ENCODE assay signal across 14 mouse cellular contexts in the genomic region with DNA sequence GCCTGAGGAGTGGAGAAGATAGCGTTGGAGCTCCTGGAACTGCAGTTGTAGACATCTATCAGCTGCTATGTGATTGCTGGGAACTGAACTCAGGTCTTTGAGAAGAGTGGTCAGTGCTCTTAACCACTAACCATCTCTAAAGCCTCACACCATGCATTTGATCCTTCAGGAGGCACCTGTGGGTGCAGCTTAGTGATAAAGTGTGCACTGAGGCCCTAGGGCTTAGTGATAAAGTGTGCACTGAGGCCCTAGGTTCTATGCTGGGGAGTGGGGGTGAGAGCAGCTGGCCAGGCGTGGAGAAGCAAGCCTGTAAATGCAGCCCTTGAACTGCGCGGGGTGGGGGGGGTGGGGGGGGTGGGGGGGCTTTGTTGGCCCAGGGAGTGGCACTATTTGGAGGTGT. TPM values are rescaled to one million over a fixed set of nuclear protein-coding genes. Genes with fewer than 3 reads are reported as not detected.
DNase-seq lines count a peak whose midpoint lies in the region; ATAC-seq and TF ChIP-seq lines count a peak whose summit lies in the region.
"Had no signal": no experiment of that assay in that cellular context is flagged by ENCODE, and none has a peak within 500 bp of the region (broad histone marks: within the 10 kb centered on the region; RNA-seq: fewer than 3 reads in every experiment).

No protein-coding gene starts in this region.

- H3K4me3 ChIP-seq in heart, adult 2 months, result no peak overlapping the region
- no peak overlapping the region for H3K4me3 ChIP-seq in midbrain, embryonic 13.5 days (replicated peaks)
- no peak overlapping the region for H3K4me3 ChIP-seq in midbrain, postnatal 0 days (ENCODE audit: low read depth, low read length)
- H3K4me3 ChIP-seq in liver, embryonic 13.5 days (replicated peaks), result peak overlapping the region; percentile 18
- H3K4me3 ChIP-seq: embryonic facial prominence, embryonic 12.5 days; kidney, embryonic 15.5 days; midbrain, embryonic 15.5 days had no signal

- no peaks in the 10 kb centered on the region for H3K9me3 ChIP-seq in midbrain, embryonic 13.5 days
- no peaks in the 10 kb centered on the region for H3K9me3 ChIP-seq in midbrain, postnatal 0 days (ENCODE audit: low read length)
- H3K9me3 ChIP-seq in liver, embryonic 13.5 days (replicated peaks), result no peaks in the 10 kb centered on the region
- H3K9me3 ChIP-seq: embryonic facial prominence, embryonic 12.5 days; kidney, embryonic 15.5 days; midbrain, embryonic 15.5 days had no signal

- H3K9ac ChIP-seq in heart, adult 2 months (ENCODE audit: low read depth, low read length), result no peak overlapping the region
- no peak overlapping the region for H3K9ac ChIP-seq in midbrain, embryonic 13.5 days (replicated peaks)
- no peak overlapping the region for H3K9ac ChIP-seq in midbrain, postnatal 0 days (replicated peaks; ENCODE audit: low read length, poor library complexity, severe bottlenecking)
- H3K9ac ChIP-seq in liver, embryonic 13.5 days, result peak overlapping the region; percentile 45
- H3K9ac ChIP-seq: embryonic facial prominence, embryonic 12.5 days; kidney, embryonic 15.5 days; midbrain, embryonic 15.5 days had no signal

- peaks cover 8% of the 10 kb centered on the region for H3K4me1 ChIP-seq in heart, adult 2 months (ENCODE audit: control insufficient read depth, insufficient read depth, low read length)
- H3K4me1 ChIP-seq in midbrain, embryonic 13.5 days (replicated peaks), result peaks cover 4% of the 10 kb centered on the region; the same call in 1 of the 2 replicates
- no peaks in the 10 kb centered on the region for H3K4me1 ChIP-seq in midbrain, postnatal 0 days (ENCODE audit: insufficient read depth, low read length)
- H3K4me1 ChIP-seq in liver, embryonic 13.5 days (replicated peaks), result peaks cover 95% of the 10 kb centered on the region
- H3K4me1 ChIP-seq: embryonic facial prominence, embryonic 12.5 days; midbrain, embryonic 15.5 days had no signal

- H3K27ac ChIP-seq in heart, adult 2 months, result peak overlapping the region; percentile 4; the same call in 1 of the 2 replicates
- H3K27ac ChIP-seq in midbrain, embryonic 13.5 days, result 0 out of 2 replicates have a peak overlapping the region, but pooled peaks have one; percentile 1
- H3K27ac ChIP-seq in midbrain, postnatal 0 days (ENCODE audit: low read depth, low read length), result no peak overlapping the region
- H3K27ac ChIP-seq in liver, embryonic 13.5 days, result peak overlapping the region; percentile 91
- H3K27ac ChIP-seq: embryonic facial prominence, embryonic 12.5 days; kidney, embryonic 15.5 days; midbrain, embryonic 15.5 days had no signal

- TF ChIP-seq EP300 in heart, adult 2 months (IDR thresholded peaks at IDR 0.05; ENCODE audit: insufficient read depth, low read depth, low read length), result no peak

- H3K79me2 ChIP-seq in heart, adult 2 months (replicated peaks; ENCODE audit: control insufficient read depth, insufficient read depth, low read length), result peaks cover 3% of the 10 kb centered on the region; the same call in 1 of the 2 replicates

- no peaks in the 10 kb centered on the region for H3K36me3 ChIP-seq in heart, adult 2 months (ENCODE audit: control insufficient read depth, insufficient read depth, low read length)
- H3K36me3 ChIP-seq in midbrain, embryonic 13.5 days, result peaks cover 10% of the 10 kb centered on the region
- H3K36me3 ChIP-seq in midbrain, postnatal 0 days (ENCODE audit: insufficient read depth, low read length), result peaks cover 1% of the 10 kb centered on the region
- H3K36me3 ChIP-seq in liver, embryonic 13.5 days, result peaks cover 11% of the 10 kb centered on the region
- H3K36me3 ChIP-seq: midbrain, embryonic 15.5 days had no signal

- no peak for DNase-seq in heart, adult 2 months
- no peak for DNase-seq in heart, adult 9 months (ENCODE audit: low spot score in 2 of 2)
- DNase-seq in midbrain, postnatal 0 days (ENCODE audit: low spot score), result no peak
- no peak for DNase-seq in liver, embryonic 13.5 days
- no peak for DNase-seq in lung, postnatal 4 days
- no peak for DNase-seq in embryo, embryonic 10 days (ENCODE audit: low spot score)
- no peak for DNase-seq in testis, postnatal 14 days (ENCODE audit: low spot score)

- WGBS in heart, adult 2 months, result 63% methylated on average over 4 of the region's 4 CpGs
- WGBS in midbrain, embryonic 13.5 days, result 80% methylated on average over 2 of the region's 4 CpGs
- WGBS in midbrain, postnatal 0 days, result 59% methylated on average over 4 of the region's 4 CpGs
- 4% methylated on average over 4 of the region's 4 CpGs for WGBS in liver, embryonic 13.5 days (ENCODE audit: insufficient replicate concordance)

- no peak for TF ChIP-seq POLR2A in heart, adult 2 months (IDR thresholded peaks at IDR 0.05; ENCODE audit: insufficient read depth, low read depth, low read length)

- no peak for ATAC-seq in midbrain, embryonic 13.5 days
- no peak for ATAC-seq in midbrain, postnatal 0 days (ENCODE audit: low FRiP score)
- peak; percentile 92 for ATAC-seq in liver, embryonic 13.5 days (ENCODE audit: low read depth)

- intact Hi-C loops in heart, adult 2 months (cut with DNase I), result loop anchor here (2.0 kb wide), 1 partner anchor 41 kb away; a partner anchor contains a TSS

- H3K4me2 ChIP-seq in midbrain, embryonic 13.5 days (replicated peaks), result no peak overlapping the region
- H3K4me2 ChIP-seq in midbrain, postnatal 0 days (ENCODE audit: low read depth, low read length, poor library complexity, severe bottlenecking), result no peak overlapping the region
- H3K4me2 ChIP-seq in liver, embryonic 13.5 days, result peak overlapping the region; percentile 59
- H3K4me2 ChIP-seq: embryonic facial prominence, embryonic 12.5 days; kidney, embryonic 15.5 days; midbrain, embryonic 15.5 days had no signal

- no peak for TF ChIP-seq CTCF in heart, adult 2 months (IDR thresholded peaks at IDR 0.05)
- TF ChIP-seq CTCF in midbrain, postnatal 0 days (IDR thresholded peaks at IDR 0.05), result no peak

- H3K27me3 ChIP-seq in heart, adult 2 months (ENCODE audit: control insufficient read depth, insufficient read depth, low read length), result no peaks in the 10 kb centered on the region
- H3K27me3 ChIP-seq in midbrain, embryonic 13.5 days, result no peaks in the 10 kb centered on the region
- H3K27me3 ChIP-seq in midbrain, postnatal 0 days (ENCODE audit: insufficient read depth, low read length), result no peaks in the 10 kb centered on the region
- no peaks in the 10 kb centered on the region for H3K27me3 ChIP-seq in liver, embryonic 13.5 days
- H3K27me3 ChIP-seq: embryonic facial prominence, embryonic 12.5 days; kidney, embryonic 15.5 days; midbrain, embryonic 15.5 days had no signal

RNA-seq across cellular contexts. Expression of a gene that starts 11.9 kb away (rescaled TPM):
- total RNA-seq in heart, adult 2 months (2021), result 10 to 100 TPM; 59.9 to 66.0 TPM
- polyA plus RNA-seq in heart, adult 2 months (2012; rRNA removed), result 64.6 and 91.3 TPM in 2 replicates
- polyA plus RNA-seq in midbrain, embryonic 13.5 days (2015; fragmentation: Nextera tagmentation; extraction: Ambion mirVana), result 39.4 and 40.5 TPM in 2 replicates
- total RNA-seq in midbrain, postnatal 0 days (2014; rRNA removed), result 34.8 and 40.1 TPM in 2 replicates
- 33.4 and 33.9 TPM in 2 replicates for polyA plus RNA-seq in midbrain, postnatal 0 days (2015; fragmentation: Nextera tagmentation; extraction: Ambion mirVana)
- 17.3 and 18.8 TPM in 2 replicates for polyA plus RNA-seq in liver, embryonic 13.5 days (2015; fragmentation: Nextera tagmentation; extraction: Ambion mirVana)

RNA-seq across cellular contexts. Expression of a gene that starts 27.6 kb away (rescaled TPM):
- 1 to 10 TPM; 6.8 to 7.2 TPM for total RNA-seq in heart, adult 2 months (2021)
- 17.1 and 22.0 TPM in 2 replicates for polyA plus RNA-seq in heart, adult 2 months (2012; rRNA removed)
- 1.8 and 1.9 TPM in 2 replicates for polyA plus RNA-seq in midbrain, embryonic 13.5 days (2015; fragmentation: Nextera tagmentation; extraction: Ambion mirVana)
- 3.1 and 4.7 TPM in 2 replicates for total RNA-seq in midbrain, postnatal 0 days (2014; rRNA removed)
- 6.1 and 6.2 TPM in 2 replicates for polyA plus RNA-seq in midbrain, postnatal 0 days (2015; fragmentation: Nextera tagmentation; extraction: Ambion mirVana)
- polyA plus RNA-seq in liver, embryonic 13.5 days (2015; fragmentation: Nextera tagmentation; extraction: Ambion mirVana), result 0.31 and 0.48 TPM in 2 replicates

RNA-seq across cellular contexts. Expression of a gene that starts 31.6 kb away (rescaled TPM):
- total RNA-seq in heart, adult 2 months (2021), result 10 to 100 TPM; 25.1 to 30.8 TPM
- polyA plus RNA-seq in heart, adult 2 months (2012; rRNA removed), result 43.3 and 51.5 TPM in 2 replicates
- 28.6 and 38.0 TPM in 2 replicates for polyA plus RNA-seq in midbrain, embryonic 13.5 days (2015; fragmentation: Nextera tagmentation; extraction: Ambion mirVana)
- total RNA-seq in midbrain, postnatal 0 days (2014; rRNA removed), result 50.9 and 56.9 TPM in 2 replicates
- 31.4 and 32.3 TPM in 2 replicates for polyA plus RNA-seq in midbrain, postnatal 0 days (2015; fragmentation: Nextera tagmentation; extraction: Ambion mirVana)
- 45.6 and 46.7 TPM in 2 replicates for polyA plus RNA-seq in liver, embryonic 13.5 days (2015; fragmentation: Nextera tagmentation; extraction: Ambion mirVana)

RNA-seq across cellular contexts. Expression of a gene that starts 39.9 kb away (rescaled TPM):
- total RNA-seq in heart, adult 2 months (2021), result under 1 TPM in 1 of 2 experiments, not detected in 1; 0.21 TPM
- polyA plus RNA-seq in heart, adult 2 months (2012; rRNA removed), result 0.09 and 0.33 TPM in 2 replicates
- 0.34 and 0.88 TPM in 2 replicates for polyA plus RNA-seq in midbrain, embryonic 13.5 days (2015; fragmentation: Nextera tagmentation; extraction: Ambion mirVana)
- total RNA-seq in midbrain, postnatal 0 days (2014; rRNA removed), result 1.8 and 2.2 TPM in 2 replicates
- 1.2 and 1.4 TPM in 2 replicates for polyA plus RNA-seq in midbrain, postnatal 0 days (2015; fragmentation: Nextera tagmentation; extraction: Ambion mirVana)
- not detected in 2 replicates for polyA plus RNA-seq in liver, embryonic 13.5 days (2015; fragmentation: Nextera tagmentation; extraction: Ambion mirVana)
- total RNA-seq: adrenal gland, postnatal 36 days; gastrocnemius, postnatal 10 days; left cerebral cortex, adult 18-20 months had no signal
- polyA plus RNA-seq: embryonic facial prominence, embryonic 12.5 days had no signal

RNA-seq across cellular contexts. Expression of a gene that starts 42.4 kb away (rescaled TPM):
- 100 to 1,000 TPM; 114 to 136 TPM for total RNA-seq in heart, adult 2 months (2021)
- 273 and 340 TPM in 2 replicates for polyA plus RNA-seq in heart, adult 2 months (2012; rRNA removed)
- polyA plus RNA-seq in midbrain, embryonic 13.5 days (2015; fragmentation: Nextera tagmentation; extraction: Ambion mirVana), result 97.4 and 102 TPM in 2 replicates
- total RNA-seq in midbrain, postnatal 0 days (2014; rRNA removed), result 160 and 172 TPM in 2 replicates
- 104 and 107 TPM in 2 replicates for polyA plus RNA-seq in midbrain, postnatal 0 days (2015; fragmentation: Nextera tagmentation; extraction: Ambion mirVana)
- 4.0 and 4.1 TPM in 2 replicates for polyA plus RNA-seq in liver, embryonic 13.5 days (2015; fragmentation: Nextera tagmentation; extraction: Ambion mirVana)
